34 mouse cellular contexts compared by ENCODE assay signal in the genomic region with DNA sequence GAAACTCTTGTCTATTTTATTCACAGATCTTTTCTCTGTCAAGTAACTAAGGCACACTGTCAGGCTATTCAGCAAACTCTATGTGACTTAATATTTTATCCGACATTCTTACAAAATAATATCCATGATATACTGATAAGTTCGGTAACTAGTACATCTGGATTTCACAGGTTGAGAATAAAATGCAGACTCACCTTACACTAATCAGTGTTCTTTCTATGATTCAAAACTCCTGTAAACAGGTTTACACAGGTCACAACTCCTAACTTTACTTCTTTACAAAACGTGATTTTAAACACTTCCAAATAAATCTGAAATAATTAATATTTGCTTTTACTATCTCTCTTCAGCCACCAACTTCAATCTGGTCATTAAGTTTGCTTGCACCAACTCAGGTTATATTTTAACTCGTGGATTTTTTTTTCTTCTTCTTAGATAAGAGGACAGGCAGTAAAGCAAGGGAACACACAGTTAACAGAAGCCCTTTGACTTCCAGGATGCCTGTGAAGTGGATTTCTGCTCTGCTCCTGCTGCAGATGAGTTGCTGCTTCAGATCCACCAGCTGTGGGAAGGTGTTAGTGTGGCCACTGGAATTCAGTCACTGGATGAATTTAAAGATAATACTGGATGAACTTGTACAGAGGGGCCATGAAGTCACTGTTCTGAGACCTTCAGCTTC. TPM values are rescaled to one million over a fixed set of nuclear protein-coding genes. Genes with fewer than 3 reads are reported as not detected.
DNase-seq lines count a peak whose midpoint lies in the region; ATAC-seq and TF ChIP-seq lines count a peak whose summit lies in the region.
"Had no signal": no experiment of that assay in that cellular context is flagged by ENCODE, and none has a peak within 500 bp of the region (broad histone marks: within the 10 kb centered on the region; RNA-seq: fewer than 3 reads in every experiment).

TSS of gene Ugt2b35 (plus strand) at position 466 of the 679 bp plus-strand sequence.

- no peaks in the 10 kb centered on the region for H3K27me3 ChIP-seq in intestine, embryonic 16.5 days (replicated peaks; ENCODE audit: control insufficient read depth, insufficient read depth, low read length)
- no peaks in the 10 kb centered on the region for H3K27me3 ChIP-seq in liver, embryonic 14.5 days (ENCODE audit: control insufficient read depth, insufficient read depth, low read length)
- no peaks in the 10 kb centered on the region for H3K27me3 ChIP-seq in stomach, embryonic 14.5 days (ENCODE audit: control insufficient read depth, insufficient read depth, low read length)
- H3K27me3 ChIP-seq: embryonic facial prominence, embryonic 12.5 days; heart, embryonic 12.5 days; hindbrain, embryonic 13.5 days; limb, embryonic 15.5 days; lung, embryonic 15.5 days; megakaryocyte, embryonic 14.5 days; midbrain, embryonic 13.5 days; neural tube, embryonic 13.5 days had no signal

- H3K9ac ChIP-seq in intestine, embryonic 16.5 days (ENCODE audit: low read depth, low read length), result peak within 1 kb of the TSS; percentile 30
- H3K9ac ChIP-seq in liver, embryonic 14.5 days (replicated peaks), result no peak within 1 kb of the TSS
- no peak within 1 kb of the TSS for H3K9ac ChIP-seq in stomach, embryonic 14.5 days (replicated peaks; ENCODE audit: low read depth, low read length)
- H3K9ac ChIP-seq: embryonic facial prominence, embryonic 12.5 days; heart, embryonic 12.5 days; hindbrain, embryonic 13.5 days; limb, embryonic 15.5 days; lung, embryonic 15.5 days; midbrain, embryonic 13.5 days; neural tube, embryonic 13.5 days had no signal

- no peak for TF ChIP-seq CTCF in liver, embryonic 14.5 days (IDR thresholded peaks at IDR 0.05; ENCODE audit: low read depth)
- no peak for TF ChIP-seq CTCF in gastrocnemius, adult 2 months (IDR thresholded peaks at IDR 0.05)

- DNase-seq in liver, embryonic 14.5 days (ENCODE audit: low read depth in 3 of 3, low spot score in 3 of 3), result peak in 2 of 3 experiments; percentile 1 to 10
- DNase-seq in adrenal gland, adult 2 months, result no peak
- DNase-seq in lung, postnatal 14 days, result no peak
- DNase-seq in gastrocnemius, adult 2 months, result no peak
- DNase-seq: adrenal gland, postnatal 36 days; cerebellum, adult 2 months; cerebellum, postnatal 14 days; heart, adult 2 months; heart, postnatal 4 days; kidney, adult 2 months; layer of hippocampus, postnatal 36 days; lung, postnatal 36 days; right cerebral cortex, postnatal 4 days; thymus, adult 18-20 months; thymus, postnatal 36 days had no signal

- H3K27ac ChIP-seq in intestine, embryonic 16.5 days (ENCODE audit: low read length), result peak within 1 kb of the TSS; percentile 68
- no peak within 1 kb of the TSS; the same call in 1 of the 2 replicates for H3K27ac ChIP-seq in liver, embryonic 14.5 days
- H3K27ac ChIP-seq in stomach, embryonic 14.5 days (ENCODE audit: low read length), result peak within 1 kb of the TSS; percentile 44; the same call in 1 of the 2 replicates
- H3K27ac ChIP-seq in gastrocnemius, adult 2 months, result no peak within 1 kb of the TSS
- H3K27ac ChIP-seq: embryonic facial prominence, embryonic 12.5 days; heart, adult 2 months; hindbrain, embryonic 13.5 days; kidney, postnatal 0 days; limb, embryonic 10.5 days; limb, embryonic 15.5 days; lung, embryonic 15.5 days; midbrain, embryonic 13.5 days; neural tube, embryonic 13.5 days had no signal

- intact Hi-C loops in gastrocnemius, adult 2 months (cut with DNase I), result no loop called here

- no peaks in the 10 kb centered on the region for H3K4me1 ChIP-seq in intestine, embryonic 16.5 days (ENCODE audit: control insufficient read depth, insufficient read depth, low read length)
- no peaks in the 10 kb centered on the region for H3K4me1 ChIP-seq in liver, embryonic 14.5 days (replicated peaks; ENCODE audit: control insufficient read depth in 2 of 2, insufficient read depth in 2 of 2, low read length in 1 of 2)
- no peaks in the 10 kb centered on the region for H3K4me1 ChIP-seq in stomach, embryonic 14.5 days (ENCODE audit: control insufficient read depth, insufficient read depth, low read length)
- H3K4me1 ChIP-seq: embryonic facial prominence, embryonic 12.5 days; heart, embryonic 12.5 days; hindbrain, embryonic 13.5 days; limb, embryonic 10.5 days; limb, embryonic 15.5 days; lung, embryonic 15.5 days; megakaryocyte, embryonic 14.5 days; midbrain, embryonic 13.5 days; neural tube, embryonic 13.5 days had no signal

- peak; percentile 94 for ATAC-seq in intestine, embryonic 16.5 days
- no peak for ATAC-seq in liver, embryonic 14.5 days (ENCODE audit: insufficient read depth)
- peak; percentile 49 for ATAC-seq in stomach, embryonic 14.5 days (ENCODE audit: insufficient number of reproducible peaks, insufficient read depth, low FRiP score, low read depth)
- no peak for ATAC-seq in megakaryocyte-erythroid progenitor cell, adult 5-6 weeks (replicated peaks; ENCODE audit: low FRiP score, low TSS enrichment, poor library complexity, severe bottlenecking)
- ATAC-seq: CD4-positive, CD25-positive, alpha-beta regulatory T cell, adult 4 months; forebrain, embryonic 14.5 days; midbrain, embryonic 13.5 days had no signal

- no peaks in the 10 kb centered on the region for H3K36me3 ChIP-seq in intestine, embryonic 16.5 days (ENCODE audit: control insufficient read depth, insufficient read depth, low read length)
- H3K36me3 ChIP-seq in liver, embryonic 14.5 days (replicated peaks; ENCODE audit: control insufficient read depth, insufficient read depth, low read depth), result no peaks in the 10 kb centered on the region
- H3K36me3 ChIP-seq in stomach, embryonic 14.5 days (ENCODE audit: control insufficient read depth, insufficient read depth, low read length), result no peaks in the 10 kb centered on the region
- H3K36me3 ChIP-seq: embryonic facial prominence, embryonic 12.5 days; heart, embryonic 12.5 days; hindbrain, embryonic 13.5 days; limb, embryonic 10.5 days; limb, embryonic 15.5 days; lung, embryonic 15.5 days; midbrain, embryonic 13.5 days; neural tube, embryonic 13.5 days had no signal

- WGBS in intestine, embryonic 16.5 days, result 52% methylated on average over 4 of the region's 4 CpGs
- WGBS in liver, embryonic 14.5 days (ENCODE audit: insufficient replicate concordance), result 39% methylated on average over 4 of the region's 4 CpGs
- 51% methylated on average over 4 of the region's 4 CpGs for WGBS in stomach, embryonic 14.5 days

- H3K9me3 ChIP-seq in intestine, embryonic 16.5 days (ENCODE audit: control insufficient read depth, low read length), result no peaks in the 10 kb centered on the region
- H3K9me3 ChIP-seq in liver, embryonic 14.5 days (ENCODE audit: control insufficient read depth, low read length), result no peaks in the 10 kb centered on the region
- no peaks in the 10 kb centered on the region for H3K9me3 ChIP-seq in stomach, embryonic 14.5 days (ENCODE audit: control insufficient read depth, low read depth, low read length)
- H3K9me3 ChIP-seq: embryonic facial prominence, embryonic 12.5 days; heart, embryonic 12.5 days; hindbrain, embryonic 13.5 days; limb, embryonic 10.5 days; limb, embryonic 15.5 days; lung, embryonic 15.5 days; midbrain, embryonic 13.5 days; neural tube, embryonic 13.5 days had no signal

- H3K4me3 ChIP-seq in intestine, embryonic 16.5 days (ENCODE audit: low read length), result peak within 1 kb of the TSS; percentile 38
- no peak within 1 kb of the TSS for H3K4me3 ChIP-seq in liver, embryonic 14.5 days (ENCODE audit: insufficient read depth in 1 of 2, low read depth in 2 of 2, low read length in 2 of 2)
- H3K4me3 ChIP-seq in stomach, embryonic 14.5 days (ENCODE audit: low read depth, low read length), result no peak within 1 kb of the TSS
- no peak within 1 kb of the TSS for H3K4me3 ChIP-seq in gastrocnemius, adult 2 months
- H3K4me3 ChIP-seq: embryonic facial prominence, embryonic 12.5 days; heart, adult 2 months; heart, embryonic 12.5 days; hindbrain, embryonic 13.5 days; limb, embryonic 10.5 days; limb, embryonic 15.5 days; lung, embryonic 15.5 days; megakaryocyte, embryonic 14.5 days; midbrain, embryonic 13.5 days; neural tube, embryonic 13.5 days had no signal

- H3K4me2 ChIP-seq in intestine, embryonic 16.5 days (ENCODE audit: low read depth, low read length), result peak within 1 kb of the TSS; percentile 38; the same call in 1 of the 2 replicates
- peak within 1 kb of the TSS; percentile 12 for H3K4me2 ChIP-seq in liver, embryonic 14.5 days (ENCODE audit: low read depth)
- H3K4me2 ChIP-seq in stomach, embryonic 14.5 days (replicated peaks; ENCODE audit: low read depth, low read length), result 0 out of 2 replicates have a peak within 1 kb of the TSS, but pooled peaks have one; percentile 6
- H3K4me2 ChIP-seq: embryonic facial prominence, embryonic 12.5 days; heart, embryonic 12.5 days; hindbrain, embryonic 13.5 days; limb, embryonic 15.5 days; lung, embryonic 15.5 days; midbrain, embryonic 13.5 days; neural tube, embryonic 13.5 days had no signal

- no peak for TF ChIP-seq EP300 in liver, embryonic 14.5 days (IDR thresholded peaks at IDR 0.05; ENCODE audit: low read depth)

RNA-seq across cellular contexts. Expression of gene Ugt2b35, which starts in this region (rescaled TPM):
- 1.8 and 2.7 TPM in 2 replicates for polyA plus RNA-seq in intestine, embryonic 16.5 days (2015; fragmentation: Nextera tagmentation; extraction: Ambion mirVana)
- polyA plus RNA-seq in liver, embryonic 14.5 days (2012; rRNA removed), result 3.8 and 5.0 TPM in 2 replicates
- polyA plus RNA-seq in liver, embryonic 14.5 days (2014; fragmentation: Nextera tagmentation; extraction: Ambion mirVana), result 1.4 and 1.6 TPM in 2 replicates
- 1.1 TPM in 2 replicates for polyA plus RNA-seq in stomach, embryonic 14.5 days (2014; fragmentation: Nextera tagmentation; extraction: Ambion mirVana)
- total RNA-seq in megakaryocyte-erythroid progenitor cell, adult 5-6 weeks (2014; fragmentation: Nextera tagmentation), result not detected in 2 replicates
- not detected in 2 replicates for total RNA-seq in megakaryocyte-erythroid progenitor cell, adult 5-6 weeks (2017)
- total RNA-seq in adrenal gland, adult 2 months (2021), result under 1 TPM in 1 of 2 experiments, not detected in 1; 0.20 TPM
- not detected in 2 replicates for polyA plus RNA-seq in adrenal gland, adult 2 months (2012; rRNA removed)
- total RNA-seq in gastrocnemius, adult 2 months (2021), result not detected
- total RNA-seq: adrenal gland, postnatal 36 days; heart, adult 2 months; heart, postnatal 4 days; layer of hippocampus, postnatal 36 days; left cerebral cortex, postnatal 10 days had no signal
- polyA plus RNA-seq: brain, embryonic 14.5 days; CD4-positive, CD25-positive, alpha-beta regulatory T cell, adult 4 months; cerebellum, adult 2 months; cortical plate, adult 2 months; embryonic facial prominence, embryonic 12.5 days; forebrain, embryonic 14.5 days; heart, adult 2 months; heart, embryonic 12.5 days; heart, postnatal 0 days; hindbrain, embryonic 13.5 days; kidney, adult 2 months; kidney, postnatal 0 days; limb, embryonic 10.5 days; limb, embryonic 15.5 days; lung, embryonic 15.5 days; midbrain, embryonic 13.5 days; neural tube, embryonic 13.5 days had no signal

Comparison
In these comparisons a context has a peak if more than half of its experiments do, and no peak if none do; other contexts are left out.
1. ATAC-seq: peak in intestine, embryonic 16.5 days (single experiment) and stomach, embryonic 14.5 days (single experiment); none in liver, embryonic 14.5 days (single experiment) and megakaryocyte-erythroid progenitor cell, adult 5-6 weeks (single experiment).
2. H3K27ac ChIP-seq: peak in intestine, embryonic 16.5 days (single experiment) and stomach, embryonic 14.5 days (single experiment); none in liver, embryonic 14.5 days (single experiment) and gastrocnemius, adult 2 months (single experiment).
3. DNase-seq: peak in liver, embryonic 14.5 days (2 of 3); none in adrenal gland, adult 2 months (single experiment), lung, postnatal 14 days (single experiment) and gastrocnemius, adult 2 months (single experiment).
4. Peak in every context shown above with its lines, with median percentiles within 50 percentile points of each other: H3K4me2 ChIP-seq.